Mouse (Mus musculus): ENCODE results near the gene Col7a1. TPM values are rescaled to one million over a fixed set of nuclear protein-coding genes. Genes with fewer than 3 reads are reported as not detected.

Col7a1 gene
- polyA plus RNA-seq, 1 experiment: 8.4 TPM

DNA sequence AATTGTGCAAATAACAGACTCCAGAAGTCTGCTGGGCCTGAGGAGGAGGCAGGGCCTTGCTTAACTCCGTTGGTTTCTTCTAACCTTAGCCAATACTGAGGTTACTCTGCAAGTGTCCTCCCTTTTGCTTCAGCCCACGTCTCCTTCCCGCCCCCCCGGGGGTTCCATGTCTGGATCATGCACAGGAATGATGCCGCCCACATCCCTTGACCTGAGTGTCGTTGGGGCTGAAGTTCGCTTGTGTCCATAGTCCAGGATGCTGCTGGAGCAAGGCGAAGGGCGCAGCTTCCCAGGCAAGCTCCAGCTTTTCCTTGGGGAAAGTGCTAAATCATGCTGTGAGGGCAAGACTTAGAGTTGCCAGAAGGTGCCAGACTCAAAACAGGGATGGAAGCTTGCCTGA lies 43.0 kb downstream of the Col7a1 start:
- no peak overlapping the region for H3K4me3 ChIP-seq
- H3K36me3 ChIP-seq (ENCODE audit: control insufficient read depth, insufficient read depth): no peaks in the 10 kb centered on the region
- no peak overlapping the region for H3K4me2 ChIP-seq (ENCODE audit: low read depth)
- TF ChIP-seq MAX (IDR thresholded peaks at IDR 0.05; ENCODE audit: low read depth) (no peak), REST (IDR thresholded peaks at IDR 0.05; ENCODE audit: insufficient read depth, insufficient read length) (no peak), USF1 (IDR thresholded peaks at IDR 0.05; ENCODE audit: low read depth) (no peak), SRF (IDR thresholded peaks at IDR 0.05; ENCODE audit: control insufficient read depth, insufficient read length, low read depth) (no peak), TCF12 (IDR thresholded peaks at IDR 0.05; ENCODE audit: insufficient read depth, poor library complexity, severe bottlenecking) (no peak), POLR2A (IDR thresholded peaks at IDR 0.05; ENCODE audit: insufficient read length, low read depth) (no peak), TCF3 (IDR thresholded peaks at IDR 0.05; ENCODE audit: insufficient read length, low read depth) (no peak), E2F4 (IDR thresholded peaks at IDR 0.05; ENCODE audit: insufficient read depth) (no peak), CEBPB (IDR thresholded peaks at IDR 0.05; ENCODE audit: insufficient read depth, poor library complexity, severe bottlenecking) (no peak), POLR2AphosphoS2 (IDR thresholded peaks at IDR 0.05; ENCODE audit: insufficient read length, low read depth) (no peak), MYOD1 (IDR thresholded peaks at IDR 0.05; ENCODE audit: control insufficient read depth in 1 of 3, insufficient read length in 2 of 3, low read depth in 2 of 3) (no peak), MYOG (IDR thresholded peaks at IDR 0.05; ENCODE audit: control insufficient read depth in 1 of 3, insufficient read depth in 1 of 3, insufficient read length in 2 of 3, low read depth in 2 of 3) (no peak)
- H3ac ChIP-seq (ENCODE audit: control insufficient read depth, insufficient read length): no peak overlapping the region
- no peaks in the 10 kb centered on the region for H3K27me3 ChIP-seq (ENCODE audit: control insufficient read depth, insufficient read depth, insufficient read length)
- H3K79me2 ChIP-seq (ENCODE audit: control insufficient read depth, insufficient read depth): peaks cover 6% of the 10 kb centered on the region

DNA sequence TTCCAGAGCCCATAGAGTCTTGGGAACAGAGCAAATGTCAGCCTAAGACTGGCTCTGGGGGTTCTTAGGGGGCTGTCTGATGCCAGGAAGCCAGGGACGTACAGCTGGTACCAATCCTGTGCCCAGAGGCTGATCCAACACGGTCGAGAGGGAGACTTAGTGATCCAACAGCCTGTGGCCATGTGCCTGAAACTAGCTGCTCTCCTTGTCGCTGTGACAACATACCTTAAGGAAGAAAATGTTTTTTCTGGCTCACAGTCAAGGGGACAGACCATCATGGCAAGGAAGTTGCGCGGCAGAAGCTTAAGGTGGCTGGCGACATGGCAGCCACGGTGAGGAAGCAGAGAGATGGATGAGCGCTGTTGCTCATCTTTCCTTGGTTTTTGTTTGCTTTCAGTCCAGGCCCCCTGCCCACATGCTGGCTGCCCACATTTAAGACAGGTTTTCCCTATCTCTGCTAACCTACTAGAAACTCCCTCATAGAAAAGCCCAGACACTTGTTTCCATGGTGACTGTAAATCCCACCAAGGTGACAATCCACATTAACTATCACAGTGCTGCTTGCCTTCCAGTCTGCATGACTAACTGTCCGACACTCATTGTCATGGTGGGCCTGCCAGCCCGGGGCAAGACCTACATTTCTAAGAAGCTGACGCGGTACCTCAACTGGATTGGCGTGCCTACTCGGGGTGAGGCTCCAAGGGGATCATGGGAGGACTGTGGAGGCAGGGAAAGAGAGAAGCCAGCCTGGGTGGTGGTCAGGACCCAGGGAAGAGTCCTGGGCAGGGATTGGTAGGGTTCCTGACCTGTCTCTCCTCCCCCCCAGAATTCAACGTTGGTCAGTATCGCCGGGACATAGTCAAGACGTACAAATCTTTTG lies 45.1 kb downstream of the Col7a1 start:
- H3K79me2 ChIP-seq (ENCODE audit: control insufficient read depth, insufficient read depth): no peaks in the 10 kb centered on the region
- no peak for TF ChIP-seq CEBPB (IDR thresholded peaks at IDR 0.05; ENCODE audit: insufficient read depth, poor library complexity, severe bottlenecking)
- no peak for TF ChIP-seq POLR2AphosphoS2 (IDR thresholded peaks at IDR 0.05; ENCODE audit: insufficient read length, low read depth)
- TF ChIP-seq MAX (IDR thresholded peaks at IDR 0.05; ENCODE audit: low read depth): no peak
- TF ChIP-seq USF1 (IDR thresholded peaks at IDR 0.05; ENCODE audit: low read depth): no peak
- TF ChIP-seq REST (IDR thresholded peaks at IDR 0.05; ENCODE audit: insufficient read depth, insufficient read length): no peak
- no peak for TF ChIP-seq SRF (IDR thresholded peaks at IDR 0.05; ENCODE audit: control insufficient read depth, insufficient read length, low read depth)
- no peak overlapping the region for H3K4me2 ChIP-seq (ENCODE audit: low read depth)
- H3ac ChIP-seq (ENCODE audit: control insufficient read depth, insufficient read length): no peak overlapping the region
- no peaks in the 10 kb centered on the region for H3K36me3 ChIP-seq (ENCODE audit: control insufficient read depth, insufficient read depth)
- H3K4me3 ChIP-seq: no peak overlapping the region
- no peaks in the 10 kb centered on the region for H3K27me3 ChIP-seq (ENCODE audit: control insufficient read depth, insufficient read depth, insufficient read length)

DNA sequence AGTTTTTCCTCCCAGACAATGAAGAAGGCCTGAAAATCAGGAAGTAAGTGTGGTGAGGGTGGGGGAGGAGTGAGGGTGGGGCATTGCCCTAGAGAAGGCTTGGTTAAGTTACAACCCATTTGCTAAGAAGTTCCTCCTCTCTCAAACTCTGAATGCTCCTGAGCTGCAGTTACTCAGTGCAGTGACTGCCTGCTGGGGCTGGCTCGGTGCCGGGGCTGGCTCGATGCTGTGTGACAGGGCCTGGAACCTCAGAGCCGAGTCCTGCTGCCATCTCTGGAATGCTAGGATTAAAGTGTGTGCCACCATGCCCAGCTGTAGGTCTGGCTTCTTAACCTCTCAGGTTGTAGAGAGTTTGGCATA lies 45.8 kb downstream of the Col7a1 start:
- no peaks in the 10 kb centered on the region for H3K27me3 ChIP-seq (ENCODE audit: control insufficient read depth, insufficient read depth, insufficient read length)
- no peaks in the 10 kb centered on the region for H3K36me3 ChIP-seq (ENCODE audit: control insufficient read depth, insufficient read depth)
- TF ChIP-seq POLR2AphosphoS2 (IDR thresholded peaks at IDR 0.05; ENCODE audit: insufficient read length, low read depth): no peak
- no peak for TF ChIP-seq TCF3 (IDR thresholded peaks at IDR 0.05; ENCODE audit: insufficient read length, low read depth)
- no peak for TF ChIP-seq REST (IDR thresholded peaks at IDR 0.05; ENCODE audit: insufficient read depth, insufficient read length)
- TF ChIP-seq MYOD1 (IDR thresholded peaks at IDR 0.05; ENCODE audit: control insufficient read depth in 1 of 3, insufficient read length in 2 of 3, low read depth in 2 of 3): no peak
- no peak for TF ChIP-seq POLR2A (IDR thresholded peaks at IDR 0.05; ENCODE audit: insufficient read length, low read depth)
- no peak for TF ChIP-seq USF1 (IDR thresholded peaks at IDR 0.05; ENCODE audit: low read depth)
- TF ChIP-seq MAX (IDR thresholded peaks at IDR 0.05; ENCODE audit: low read depth): no peak
- H3K4me3 ChIP-seq: no peak overlapping the region
- no peaks in the 10 kb centered on the region for H3K79me2 ChIP-seq (ENCODE audit: control insufficient read depth, insufficient read depth)
- H3ac ChIP-seq (ENCODE audit: control insufficient read depth, insufficient read length): no peak overlapping the region
- no peak overlapping the region for H3K4me2 ChIP-seq (ENCODE audit: low read depth)

DNA sequence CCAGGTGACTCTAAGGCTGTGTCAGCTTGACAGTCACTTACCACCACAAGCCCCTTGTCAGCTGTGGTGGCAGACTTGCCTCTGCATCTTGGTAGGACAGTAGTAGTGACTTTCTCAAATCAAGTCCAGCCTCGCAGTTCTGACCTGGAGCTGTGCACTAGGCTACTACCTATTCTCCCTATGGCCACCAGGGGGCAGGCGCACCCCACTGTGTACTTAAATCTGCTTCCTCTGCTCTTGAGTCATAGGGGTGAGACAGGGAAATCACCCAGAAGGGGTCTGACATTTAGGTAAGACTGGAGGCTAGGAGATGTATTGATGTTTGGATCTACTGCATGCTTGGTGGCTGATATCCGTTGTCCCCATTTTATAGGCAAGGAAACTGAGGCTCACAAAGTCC lies 47.3 kb downstream of the Col7a1 start:
- no peak for TF ChIP-seq TCF12 (IDR thresholded peaks at IDR 0.05; ENCODE audit: insufficient read depth, poor library complexity, severe bottlenecking)
- no peak for TF ChIP-seq MAX (IDR thresholded peaks at IDR 0.05; ENCODE audit: low read depth)
- TF ChIP-seq TCF3 (IDR thresholded peaks at IDR 0.05; ENCODE audit: insufficient read length, low read depth): no peak
- no peaks in the 10 kb centered on the region for H3K36me3 ChIP-seq (ENCODE audit: control insufficient read depth, insufficient read depth)
- no peak overlapping the region for H3ac ChIP-seq (ENCODE audit: control insufficient read depth, insufficient read length)
- H3K4me3 ChIP-seq: no peak overlapping the region
- no peak overlapping the region for H3K4me2 ChIP-seq (ENCODE audit: low read depth)
- H3K27me3 ChIP-seq (ENCODE audit: control insufficient read depth, insufficient read depth, insufficient read length): no peaks in the 10 kb centered on the region
- no peaks in the 10 kb centered on the region for H3K79me2 ChIP-seq (ENCODE audit: control insufficient read depth, insufficient read depth)

DNA sequence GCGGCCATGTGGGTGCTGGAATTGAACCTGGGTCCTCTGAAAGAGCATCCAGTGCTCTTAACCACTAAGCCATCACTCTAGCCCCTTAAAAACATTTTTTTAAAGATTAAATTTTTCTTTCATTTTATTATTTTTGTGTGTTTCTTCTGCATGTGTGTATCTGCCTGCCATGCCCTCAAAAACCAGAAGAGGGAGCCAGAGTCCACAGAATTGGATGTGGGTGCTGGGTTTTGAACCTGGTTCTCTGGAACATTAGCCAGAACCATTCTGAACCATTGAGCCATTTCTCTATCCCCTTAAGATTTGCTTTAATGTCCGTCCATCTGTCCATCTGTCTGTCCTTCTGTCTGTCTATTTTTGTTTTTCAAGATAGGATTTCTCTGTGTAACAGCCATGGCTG lies 49.8 kb downstream of the Col7a1 start:
- no peak for TF ChIP-seq REST (IDR thresholded peaks at IDR 0.05; ENCODE audit: insufficient read depth, insufficient read length)
- Histone ChIP-seq H3K4me3 (no peak overlapping the region), H3ac (ENCODE audit: control insufficient read depth, insufficient read length) (no peak overlapping the region), H3K36me3 (ENCODE audit: control insufficient read depth, insufficient read depth) (no peaks in the 10 kb centered on the region), H3K4me2 (ENCODE audit: low read depth) (no peak overlapping the region), H3K27me3 (ENCODE audit: control insufficient read depth, insufficient read depth, insufficient read length) (no peaks in the 10 kb centered on the region), H3K79me2 (ENCODE audit: control insufficient read depth, insufficient read depth) (no peaks in the 10 kb centered on the region)
